Mouse (Mus musculus) lung, postnatal 0 days (tissue): ENCODE results near the gene Sp140. TPM values are rescaled to one million over a fixed set of nuclear protein-coding genes. Genes with fewer than 3 reads are reported as not detected.

Experiments used
- ATAC-seq: fragments of 200-750 bp; cut with Nextera tagmentation; 2 replicates; pipeline ENCODE4 v1.8.0; 2017; ENCODE audit warnings: moderate library complexity
- DNase-seq: peaks from one replicate; pipeline ENCODE4 v3.0.0-alpha.2; 2016; ENCODE audit warnings: low spot score
- H3K27ac ChIP-seq: fragments of 300-500 bp; sonication (generic); 2 replicates; pipeline ENCODE4 v1.5.1; 2014; ENCODE audit warnings: antibody characterized with exemption, mild to moderate bottlenecking, low read length, mixed read lengths
- H3K27me3 ChIP-seq: fragments of 300-500 bp; sonication (generic); replicated peaks from 2 replicates; pipeline ENCODE4 v1.6.1; 2014; ENCODE audit warnings: low read length, mixed read lengths; ENCODE audit not compliant: insufficient read depth
- H3K36me3 ChIP-seq: fragments of 300-500 bp; sonication (generic); 2 replicates; pipeline ENCODE4 v1.6.1; 2014; ENCODE audit warnings: low read length, mixed read lengths; ENCODE audit not compliant: insufficient read depth
- H3K4me1 ChIP-seq: fragments of 300-500 bp; sonication (generic); 2 replicates; pipeline ENCODE4 v1.6.1; 2014; ENCODE audit warnings: antibody characterized with exemption, low read depth, low read length, mixed read lengths; ENCODE audit not compliant: insufficient read depth
- H3K4me2 ChIP-seq: fragments of 300-500 bp; sonication (generic); replicated peaks from 2 replicates; pipeline ENCODE4 v1.6.1; 2014; ENCODE audit warnings: low read depth, mild to moderate bottlenecking, low read length, moderate library complexity, mixed read lengths
- H3K4me3 ChIP-seq: fragments of 300-500 bp; sonication (generic); 2 replicates; pipeline ENCODE4 v1.5.1; 2014; ENCODE audit warnings: low read depth, low read length
- H3K9ac ChIP-seq: fragments of 300-500 bp; sonication (generic); replicated peaks from 2 replicates; pipeline ENCODE4 v1.6.1; 2014; ENCODE audit warnings: low read depth, mild to moderate bottlenecking
- H3K9me3 ChIP-seq: fragments of 300-500 bp; sonication (generic); 2 replicates; pipeline ENCODE4 v1.6.1; 2016; ENCODE audit warnings: low read length, mixed read lengths
- CTCF ChIP-seq: IDR thresholded peaks from 2 replicates; pipeline ENCODE4 v1.5.1; 2016; ENCODE audit warnings: antibody characterized with exemption, mild to moderate bottlenecking
- EP300 ChIP-seq: IDR thresholded peaks from 2 replicates; pipeline ENCODE4 v1.6.1; 2016; ENCODE audit warnings: antibody characterized with exemption, mild to moderate bottlenecking, control low read depth
- WGBS: fragments of 180-500 bp; shearing (Covaris S2); extraction: QIAGEN DNeasy Blood & Tissue Kit; methylation state at CpG from one replicate; pipeline ENCODE4 v1.1.7; 2014; 5-methylcytosine and 5-hydroxymethylcytosine counted together
- polyA plus RNA-seq: library from polyadenylated mRNA; unstranded; fragments of >200 nt; fragmentation: Nextera tagmentation; extraction: Ambion mirVana; gene quantifications from 2 replicates; pipeline ENCODE4 v1.2.1, GENCODE M21; 2015

Sp140 gene
- polyA plus RNA-seq, 1 experiment from 2014 or later, result 7.2 TPM

DNA sequence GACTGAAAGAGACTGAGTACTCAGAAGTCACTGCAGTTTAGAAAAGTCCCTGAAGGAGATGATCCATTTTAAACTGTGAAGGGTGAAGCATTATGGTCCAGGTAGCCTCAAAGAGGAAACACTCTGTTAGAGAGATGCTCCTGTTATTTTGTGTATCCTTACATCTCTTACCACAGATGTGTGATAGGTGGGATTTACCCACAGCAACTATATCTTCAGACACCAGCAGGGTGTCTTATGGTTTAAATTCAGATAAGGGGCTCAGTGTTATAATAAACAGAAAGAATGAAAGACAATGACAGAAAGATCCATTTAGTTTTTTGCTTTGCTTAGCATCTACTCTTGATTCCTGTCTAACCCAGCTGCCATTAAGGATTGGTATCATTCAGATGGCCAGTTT, 64.1 kb downstream of the Sp140 start:
- Histone ChIP-seq H3K27ac (no peak overlapping the region), H3K9me3 (no peaks in the 10 kb centered on the region), H3K4me2 (no peak overlapping the region), H3K4me3 (no peak overlapping the region), H3K9ac (no peak overlapping the region), H3K4me1 (no peaks in the 10 kb centered on the region), H3K27me3 (no peaks in the 10 kb centered on the region), H3K36me3 (no peaks in the 10 kb centered on the region)
- no peak for ATAC-seq
- DNase-seq, result no peak
- TF ChIP-seq CTCF, result no peak
- TF ChIP-seq EP300, result no peak

DNA sequence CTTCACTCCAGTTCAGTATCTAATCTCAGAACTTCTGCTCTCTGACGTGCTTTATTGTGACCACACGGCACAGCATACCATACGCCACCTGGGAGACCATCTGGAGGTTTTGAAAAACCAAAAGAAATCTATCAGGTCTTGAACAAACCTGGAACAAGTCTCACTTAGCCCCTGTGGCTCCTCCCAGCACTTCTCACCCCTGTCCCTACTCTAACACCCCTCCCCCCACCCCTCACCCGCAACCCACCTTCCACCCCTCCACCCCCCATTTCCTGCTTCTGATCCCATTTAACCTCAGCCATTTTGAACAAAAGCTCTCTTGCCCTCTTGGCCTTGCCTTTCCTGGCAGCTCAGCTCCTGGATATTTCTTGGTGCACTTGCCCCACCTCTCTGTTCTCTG, 80.0 kb downstream of the Sp140 start:
- no peak for ATAC-seq

DNA sequence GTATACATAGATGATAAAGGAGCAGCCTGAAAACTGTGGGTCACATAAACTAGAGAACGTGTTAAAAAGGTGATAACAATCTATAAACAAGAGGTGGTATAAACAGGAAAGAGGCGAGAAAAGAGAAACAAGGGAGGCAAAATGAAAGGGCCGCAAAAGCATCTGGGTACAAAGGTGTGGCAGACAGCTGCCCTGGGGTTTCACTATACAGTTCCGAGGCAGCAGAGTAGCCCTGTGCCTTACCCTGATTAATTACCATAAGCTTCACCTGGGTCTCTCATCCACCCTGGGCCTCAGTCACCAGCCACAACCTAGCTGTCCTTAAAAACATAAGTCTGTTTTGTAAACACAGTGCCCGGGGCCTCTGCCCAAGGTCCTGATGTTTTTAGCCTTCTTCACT, 86.5 kb downstream of the Sp140 start:
- no peaks in the 10 kb centered on the region for H3K4me1 ChIP-seq
- ATAC-seq (no peak), DNase-seq (no peak)
- 42% methylated on average over 5 of the region's 5 CpGs for WGBS
- H3K27ac ChIP-seq, result no peak overlapping the region
- H3K27me3 ChIP-seq, result no peaks in the 10 kb centered on the region
- H3K9me3 ChIP-seq, result no peaks in the 10 kb centered on the region
- no peak overlapping the region for H3K4me2 ChIP-seq
- H3K9ac ChIP-seq, result no peak overlapping the region
- TF ChIP-seq CTCF (no peak), EP300 (no peak)
- no peaks in the 10 kb centered on the region for H3K36me3 ChIP-seq
- no peak overlapping the region for H3K4me3 ChIP-seq

More for the DNA sequence above, 80.0 kb downstream of the Sp140 start:
- Histone ChIP-seq H3K4me2 (no peak overlapping the region), H3K9ac (no peak overlapping the region), H3K27ac (no peak overlapping the region), H3K4me1 (no peaks in the 10 kb centered on the region), H3K27me3 (no peaks in the 10 kb centered on the region), H3K36me3 (no peaks in the 10 kb centered on the region), H3K9me3 (no peaks in the 10 kb centered on the region), H3K4me3 (no peak overlapping the region)
- no peak for TF ChIP-seq CTCF
- no peak for TF ChIP-seq EP300
- DNase-seq, result no peak
- 38% methylated on average over 4 of the region's 4 CpGs for WGBS

- no peak for ATAC-seq
- DNase-seq, result no peak
- Histone ChIP-seq H3K4me2 (no peak overlapping the region), H3K9me3 (no peaks in the 10 kb centered on the region), H3K9ac (no peak overlapping the region), H3K27me3 (no peaks in the 10 kb centered on the region), H3K27ac (no peak overlapping the region), H3K4me1 (no peaks in the 10 kb centered on the region), H3K36me3 (no peaks in the 10 kb centered on the region), H3K4me3 (no peak overlapping the region)
- WGBS, result 34% methylated on average over 5 of the region's 5 CpGs
- TF ChIP-seq EP300 (no peak), CTCF (no peak)
Observed at GRCm38 (mm10) chr1:85687346-85687745, 87.2 kb downstream of the Sp140 start.

GRCm38 (mm10) chr1:85690544-85690943, 90.4 kb downstream of the Sp140 start:
- H3K27me3 ChIP-seq, result no peaks in the 10 kb centered on the region
- H3K9me3 ChIP-seq, result no peaks in the 10 kb centered on the region
- H3K4me1 ChIP-seq, result no peaks in the 10 kb centered on the region
- WGBS, result 68% methylated on average over 3 of the region's 3 CpGs
- ATAC-seq (no peak), DNase-seq (no peak)
- H3K9ac ChIP-seq, result no peak overlapping the region
- no peak for TF ChIP-seq CTCF
- no peak for TF ChIP-seq EP300
- no peak overlapping the region for H3K4me3 ChIP-seq
- no peaks in the 10 kb centered on the region for H3K36me3 ChIP-seq
- no peak overlapping the region for H3K27ac ChIP-seq
- no peak overlapping the region for H3K4me2 ChIP-seq

GRCm38 (mm10) chr1:85692281-85692680, 92.1 kb downstream of the Sp140 start:
- no peak for DNase-seq
- TF ChIP-seq EP300 (no peak), CTCF (no peak)
- no peak overlapping the region for H3K4me2 ChIP-seq
- WGBS, result 59% methylated on average over 1 of the region's 1 CpGs
- no peak for ATAC-seq
- no peaks in the 10 kb centered on the region for H3K36me3 ChIP-seq
- no peak overlapping the region for H3K9ac ChIP-seq
- no peaks in the 10 kb centered on the region for H3K27me3 ChIP-seq
- no peaks in the 10 kb centered on the region for H3K9me3 ChIP-seq
- no peaks in the 10 kb centered on the region for H3K4me1 ChIP-seq
- H3K4me3 ChIP-seq, result no peak overlapping the region
- no peak overlapping the region for H3K27ac ChIP-seq

- Histone ChIP-seq H3K27ac (no peak overlapping the region), H3K9me3 (no peaks in the 10 kb centered on the region), H3K27me3 (no peaks in the 10 kb centered on the region), H3K36me3 (no peaks in the 10 kb centered on the region), H3K4me3 (no peak overlapping the region), H3K9ac (no peak overlapping the region), H3K4me1 (no peaks in the 10 kb centered on the region), H3K4me2 (no peak overlapping the region)
- WGBS, result 57% methylated on average over 3 of the region's 3 CpGs
- ATAC-seq (no peak), DNase-seq (no peak)
- no peak for TF ChIP-seq EP300
- no peak for TF ChIP-seq CTCF
Observed at GRCm38 (mm10) chr1:85693280-85693679, 93.1 kb downstream of the Sp140 start.

Other genes starting within 250 kb of the Sp140 start
- gene G530012D18Rik, start 24.7 kb upstream of the Sp140 start, polyA plus RNA-seq, result not detected in 2 replicates
- gene Sp110, start 1.6 kb upstream of the Sp140 start, polyA plus RNA-seq, result 5.8 and 7.2 TPM in 2 replicates
- 10.2 TPM in 2 replicates for gene Sp100, start 49.6 kb downstream of the Sp140 start, polyA plus RNA-seq
- gene A630001G21Rik, start 178.3 kb downstream of the Sp140 start, polyA plus RNA-seq, result 1.5 and 1.8 TPM in 2 replicates
- gene Cab39, start 193.1 kb downstream of the Sp140 start, polyA plus RNA-seq, result 37.3 and 37.7 TPM in 2 replicates